Mouse (Mus musculus) midbrain, postnatal 0 days (tissue): Measurements from ENCODE around the gene Gpr62. TPM values are rescaled to one million over a fixed set of nuclear protein-coding genes. Genes with fewer than 3 reads are reported as not detected.
"Not testable (repeated sequence)": the region's sequence is repeated elsewhere in the genome, so short reads cannot be mapped to it uniquely, and the experiment has no call there.

Experiments
- ATAC-seq: fragments of 200-750 bp; cut with Nextera tagmentation; 2 replicates; pipeline ENCODE4 v1.8.0; 2017; ENCODE audit warnings: moderate number of reproducible peaks, mild to moderate bottlenecking, moderate TSS enrichment, moderate library complexity; ENCODE audit not compliant: low FRiP score
- DNase-seq: peaks from one replicate; pipeline ENCODE4 v3.0.0-alpha.2; 2015; ENCODE audit warnings: low spot score
- H3K27ac ChIP-seq: fragments of 300-500 bp; sonication (generic); 2 replicates; pipeline ENCODE4 v1.5.1; 2014; ENCODE audit warnings: low read depth, mild to moderate bottlenecking, low read length, mixed read lengths
- H3K27me3 ChIP-seq: fragments of 300-500 bp; sonication (generic); 2 replicates; pipeline ENCODE4 v1.6.1; 2014; ENCODE audit warnings: low read length, control low read depth, mixed read lengths; ENCODE audit not compliant: insufficient read depth
- H3K36me3 ChIP-seq: fragments of 300-500 bp; sonication (generic); 2 replicates; pipeline ENCODE4 v1.6.1; 2014; ENCODE audit warnings: low read length, control low read depth, mixed read lengths; ENCODE audit not compliant: insufficient read depth
- H3K4me1 ChIP-seq: fragments of 300-500 bp; sonication (generic); 2 replicates; pipeline ENCODE4 v1.6.1; 2014; ENCODE audit warnings: mild to moderate bottlenecking, control low read depth, antibody characterized with exemption, low read length, mixed read lengths; ENCODE audit not compliant: insufficient read depth
- H3K4me2 ChIP-seq: fragments of 300-500 bp; sonication (generic); 2 replicates; pipeline ENCODE4 v1.6.1; 2014; ENCODE audit warnings: low read depth, mild to moderate bottlenecking, low read length, mixed read lengths; ENCODE audit not compliant: poor library complexity, severe bottlenecking
- H3K4me3 ChIP-seq: fragments of 300-500 bp; sonication (generic); 2 replicates; pipeline ENCODE4 v1.5.1; 2014; ENCODE audit warnings: low read depth, mild to moderate bottlenecking, low read length, moderate library complexity
- H3K9ac ChIP-seq: fragments of 300-500 bp; sonication (generic); replicated peaks from 2 replicates; pipeline ENCODE4 v1.6.1; 2014; ENCODE audit warnings: mild to moderate bottlenecking, low read length, moderate library complexity, mixed read lengths; ENCODE audit not compliant: poor library complexity, severe bottlenecking
- H3K9me3 ChIP-seq: fragments of 300-500 bp; sonication (generic); 2 replicates; pipeline ENCODE4 v1.6.1; 2016; ENCODE audit warnings: low read length, control low read depth
- CTCF ChIP-seq: IDR thresholded peaks from 2 replicates; pipeline ENCODE4 v1.5.1; 2016; ENCODE audit warnings: antibody characterized with exemption, mild to moderate bottlenecking
- WGBS: fragments of 180-500 bp; shearing (Covaris S2); extraction: QIAGEN DNeasy Blood & Tissue Kit; methylation state at CpG from one replicate; pipeline ENCODE4 v1.1.7; 2014; 5-methylcytosine and 5-hydroxymethylcytosine counted together
- polyA plus RNA-seq: library from polyadenylated mRNA; unstranded; fragments of >200 nt; fragmentation: Nextera tagmentation; extraction: Ambion mirVana; gene quantifications from 2 replicates; pipeline ENCODE4 v1.2.1, GENCODE M21; 2015
- total RNA-seq: library from RNA; depleted of rRNA; stranded (reverse); fragments of >200 nt; gene quantifications from 2 replicates; pipeline ENCODE4 v1.2.3, GENCODE M21; 2014

The Gpr62 gene
- total and polyA plus RNA-seq, 2 experiments from 2014 or later: 2.2 to 2.9 TPM

DNA sequence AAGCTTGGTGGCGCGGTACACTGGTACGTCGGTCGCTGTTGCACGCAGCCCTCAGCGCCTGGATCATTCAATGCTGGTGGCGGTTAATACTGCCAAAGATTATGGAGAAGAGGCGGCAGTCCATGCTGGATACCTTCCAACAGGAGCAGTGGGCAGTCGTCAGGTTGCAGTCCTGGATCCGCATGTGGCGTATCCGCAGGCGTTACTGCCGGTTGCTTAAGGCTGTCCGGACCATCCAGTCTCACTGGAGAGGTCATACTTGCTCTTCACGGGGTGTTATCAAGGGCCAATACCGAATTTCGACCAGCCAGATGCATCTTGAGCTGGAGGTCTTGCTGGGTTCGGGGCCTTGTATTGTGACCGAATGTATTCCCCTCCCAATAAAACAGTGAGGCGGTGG lies 36.1 kb upstream of the Gpr62 start:
- Histone ChIP-seq H3K9ac (no peak overlapping the region), H3K36me3 (no peaks in the 10 kb centered on the region), H3K4me2 (no peak overlapping the region), H3K27ac (no peak overlapping the region), H3K9me3 (no peaks in the 10 kb centered on the region), H3K4me1 (no peaks in the 10 kb centered on the region), H3K4me3 (no peak overlapping the region), H3K27me3 (no peaks in the 10 kb centered on the region)
- 88% methylated on average over 22 of the region's 22 CpGs for WGBS
- no peak for TF ChIP-seq CTCF
- ATAC-seq: no peak
- no peak for DNase-seq

GRCm38 (mm10) chr9:106499667-106500066 lies 33.9 kb upstream of the Gpr62 start, which contains the start of gene Iqcf1:
Gene Iqcf1 (plus strand): TSS chr9:106499967.
- ATAC-seq (no peak), DNase-seq (no peak)
- no peak within 1 kb of the TSS for H3K4me3 ChIP-seq
- no peaks in the 10 kb centered on the region for H3K4me1 ChIP-seq
- no peak within 1 kb of the TSS for H3K9ac ChIP-seq
- H3K27ac ChIP-seq: no peak within 1 kb of the TSS
- no peaks in the 10 kb centered on the region for H3K36me3 ChIP-seq
- H3K4me2 ChIP-seq: no peak within 1 kb of the TSS
- H3K9me3 ChIP-seq: no peaks in the 10 kb centered on the region
- no peaks in the 10 kb centered on the region for H3K27me3 ChIP-seq
- WGBS: 94% methylated on average over 6 of the region's 6 CpGs
- no peak for TF ChIP-seq CTCF

- H3K27ac ChIP-seq, H3K4me1 ChIP-seq, H3K4me3 ChIP-seq, H3K9ac ChIP-seq, H3K9me3 ChIP-seq, DNase-seq, H3K27me3 ChIP-seq, H3K4me2 ChIP-seq, ATAC-seq: not testable (repeated sequence)
- WGBS: 83% methylated on average over 6 of the region's 6 CpGs
- peaks cover 30% of the 10 kb centered on the region for H3K36me3 ChIP-seq
These were observed 21.9 kb upstream of the Gpr62 start for GRCm38 (mm10) chr9:106487602-106488001.

GRCm38 (mm10) chr9:106485076-106485475 lies 19.3 kb upstream of the Gpr62 start:
- no peak overlapping the region for H3K4me3 ChIP-seq
- H3K9ac ChIP-seq: no peak overlapping the region
- H3K4me2 ChIP-seq: no peak overlapping the region
- H3K27ac ChIP-seq: no peak overlapping the region
- no peaks in the 10 kb centered on the region for H3K27me3 ChIP-seq
- DNase-seq: no peak
- TF ChIP-seq CTCF: no peak
- H3K36me3 ChIP-seq: peaks cover 44% of the 10 kb centered on the region
- H3K9me3 ChIP-seq: no peaks in the 10 kb centered on the region
- no peak for ATAC-seq
- whole genome bisulfite sequencing: 80% methylated on average over 10 of the region's 10 CpGs
- H3K4me1 ChIP-seq: no peaks in the 10 kb centered on the region

DNA sequence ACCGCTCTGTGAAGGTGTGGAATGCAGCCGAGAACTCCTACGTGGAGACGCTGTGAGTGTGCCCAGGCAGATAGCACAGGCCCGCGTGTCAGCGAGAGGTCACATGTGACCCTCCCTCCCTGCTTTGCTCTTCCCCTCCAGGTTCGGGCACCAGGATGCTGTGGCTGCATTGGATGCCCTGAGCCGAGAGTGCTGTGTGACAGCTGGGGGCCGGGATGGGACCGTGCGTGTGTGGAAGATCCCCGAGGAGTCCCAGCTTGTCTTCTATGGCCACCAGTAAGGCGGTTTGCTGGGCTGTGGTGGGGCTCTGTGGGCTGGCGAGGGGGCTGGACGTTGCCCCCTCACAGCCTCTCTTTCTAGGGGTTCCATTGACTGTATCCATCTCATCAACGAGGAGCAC lies 17.9 kb upstream of the Gpr62 start:
- DNase-seq (no peak), ATAC-seq (no peak)
- no peak overlapping the region for H3K4me2 ChIP-seq
- no peak overlapping the region for H3K4me3 ChIP-seq
- no peaks in the 10 kb centered on the region for H3K4me1 ChIP-seq
- no peaks in the 10 kb centered on the region for H3K27me3 ChIP-seq
- no peak overlapping the region for H3K27ac ChIP-seq
- no peak overlapping the region for H3K9ac ChIP-seq
- no peak for TF ChIP-seq CTCF
- peaks cover 44% of the 10 kb centered on the region for H3K36me3 ChIP-seq
- no peaks in the 10 kb centered on the region for H3K9me3 ChIP-seq
- 92% methylated on average over 17 of the region's 17 CpGs for WGBS

- no peak for DNase-seq
- WGBS: over 99% methylated on average over 10 of the region's 10 CpGs
- Histone ChIP-seq H3K4me3 (no peak overlapping the region), H3K4me1 (0 out of 2 replicates have a peak, but pooled peaks cover under 1% of the 10 kb centered on the region), H3K27ac (no peak overlapping the region), H3K9me3 (no peaks in the 10 kb centered on the region), H3K36me3 (peaks cover 44% of the 10 kb centered on the region), H3K9ac (no peak overlapping the region), H3K27me3 (no peaks in the 10 kb centered on the region), H3K4me2 (no peak overlapping the region)
- ATAC-seq: no peak
- no peak for TF ChIP-seq CTCF
These were observed 17.4 kb upstream of the Gpr62 start for GRCm38 (mm10) chr9:106483136-106483535.
